Mouse (Mus musculus): ENCODE data around the gene Gm20509.

GRCm38 (mm10) chr9:73067086-73067485, 35.2 kb upstream of the Gm20509 start:
- TF ChIP-seq HCFC1 (IDR thresholded peaks at IDR 0.05; ENCODE audit: borderline replicate concordance, insufficient read depth, low read length): no peak
- TF ChIP-seq MAFK (IDR thresholded peaks at IDR 0.05; ENCODE audit: insufficient read depth, low read depth, low read length): no peak
